Mouse (Mus musculus): Measurements from ENCODE around the gene Hoxb6. TPM values are rescaled to one million over a fixed set of nuclear protein-coding genes. Genes with fewer than 3 reads are reported as not detected.

Gene Hoxb6
- polyA plus RNA-seq, 1 experiment from 2014 or later, result 1.9 TPM

- peaks cover 100% of the 10 kb centered on the region for H3K27me3 ChIP-seq (replicated peaks; ENCODE audit: control insufficient read depth, insufficient read depth, low read length)
- 11% methylated on average over 1 of the region's 1 CpGs for WGBS
- ATAC-seq (replicated peaks; ENCODE audit: low FRiP score), result no peak
- no peaks in the 10 kb centered on the region for H3K36me3 ChIP-seq (ENCODE audit: control insufficient read depth, insufficient read depth, low read length)
- no peak overlapping the region for H3K9ac ChIP-seq (ENCODE audit: low read depth, low read length)
- no peak overlapping the region for H3K27ac ChIP-seq (ENCODE audit: low read depth, low read length)
- no peak for DNase-seq (ENCODE audit: low spot score)
- no peaks in the 10 kb centered on the region for H3K9me3 ChIP-seq (ENCODE audit: control insufficient read depth, low read length)
- H3K4me1 ChIP-seq (replicated peaks; ENCODE audit: control insufficient read depth, insufficient read depth, low read length), result no peaks in the 10 kb centered on the region
- no peak overlapping the region for H3K4me2 ChIP-seq
- no peak overlapping the region for H3K4me3 ChIP-seq (ENCODE audit: low read depth, low read length)
Observed at GRCm38 (mm10) chr11:96288455-96289221, 3.6 kb upstream of the Hoxb6 start.

DNA sequence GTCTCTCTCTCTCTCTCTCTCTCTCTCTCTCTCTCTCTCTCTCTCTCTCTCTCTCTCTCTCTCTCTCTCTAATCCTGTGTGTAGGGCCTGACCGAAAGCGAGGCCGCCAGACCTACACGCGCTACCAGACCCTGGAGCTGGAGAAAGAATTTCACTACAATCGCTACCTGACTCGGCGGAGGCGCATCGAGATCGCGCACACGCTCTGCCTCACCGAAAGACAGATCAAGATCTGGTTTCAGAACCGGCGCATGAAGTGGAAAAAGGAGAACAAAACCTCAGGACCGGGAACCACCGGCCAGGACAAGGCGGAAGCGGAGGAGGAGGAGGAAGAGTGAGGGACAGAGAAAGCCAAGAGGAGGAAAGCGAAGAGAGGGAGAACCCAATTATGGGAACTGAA lies 3.0 kb upstream of the Hoxb6 start:
- Histone ChIP-seq H3K4me1 (replicated peaks; ENCODE audit: control insufficient read depth, insufficient read depth, low read length) (no peaks in the 10 kb centered on the region), H3K4me3 (ENCODE audit: low read depth, low read length) (no peak overlapping the region), H3K27ac (ENCODE audit: low read depth, low read length) (no peak overlapping the region), H3K9me3 (ENCODE audit: control insufficient read depth, low read length) (no peaks in the 10 kb centered on the region), H3K4me2 (no peak overlapping the region), H3K27me3 (replicated peaks; ENCODE audit: control insufficient read depth, insufficient read depth, low read length) (peaks cover 100% of the 10 kb centered on the region), H3K36me3 (ENCODE audit: control insufficient read depth, insufficient read depth, low read length) (no peaks in the 10 kb centered on the region), H3K9ac (ENCODE audit: low read depth, low read length) (no peak overlapping the region)
- ATAC-seq (replicated peaks; ENCODE audit: low FRiP score), result no peak
- no peak for DNase-seq (ENCODE audit: low spot score)
- 11% methylated on average over 21 of the region's 21 CpGs for WGBS

DNA sequence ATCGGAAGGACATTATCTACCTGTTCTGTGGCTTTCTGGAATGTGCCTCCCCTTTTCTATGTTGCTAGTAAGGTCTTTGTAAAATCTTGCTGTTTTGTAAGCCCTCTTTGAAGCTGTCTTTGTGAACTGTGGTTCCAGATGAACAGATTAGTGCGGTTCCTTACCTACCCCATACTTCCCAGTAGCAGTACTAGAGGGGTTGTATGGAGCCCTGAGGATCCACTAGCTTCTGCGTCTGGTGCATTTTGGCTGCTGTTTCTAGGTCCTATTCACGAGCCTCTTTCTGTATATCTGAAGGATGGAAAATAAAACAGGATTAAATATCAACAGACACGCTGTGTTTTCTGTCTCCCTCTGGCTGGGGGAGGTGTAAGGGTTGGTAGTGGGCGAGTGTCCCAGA lies 2.4 kb upstream of the Hoxb6 start:
- Histone ChIP-seq H3K4me1 (replicated peaks; ENCODE audit: control insufficient read depth, insufficient read depth, low read length) (no peaks in the 10 kb centered on the region), H3K36me3 (ENCODE audit: control insufficient read depth, insufficient read depth, low read length) (no peaks in the 10 kb centered on the region), H3K27me3 (replicated peaks; ENCODE audit: control insufficient read depth, insufficient read depth, low read length) (peaks cover 100% of the 10 kb centered on the region), H3K4me2 (no peak overlapping the region), H3K9ac (ENCODE audit: low read depth, low read length) (no peak overlapping the region), H3K9me3 (ENCODE audit: control insufficient read depth, low read length) (no peaks in the 10 kb centered on the region), H3K27ac (ENCODE audit: low read depth, low read length) (no peak overlapping the region), H3K4me3 (ENCODE audit: low read depth, low read length) (no peak overlapping the region)
- ATAC-seq (replicated peaks; ENCODE audit: low FRiP score) (no peak), DNase-seq (ENCODE audit: low spot score) (no peak)
- 19% methylated on average over 6 of the region's 6 CpGs for WGBS

- no peaks in the 10 kb centered on the region for H3K36me3 ChIP-seq (ENCODE audit: control insufficient read depth, insufficient read depth, low read length)
- H3K9ac ChIP-seq (ENCODE audit: low read depth, low read length), result no peak overlapping the region
- H3K27ac ChIP-seq (ENCODE audit: low read depth, low read length), result no peak overlapping the region
- no peak overlapping the region for H3K4me2 ChIP-seq
- WGBS, result 16% methylated on average over 17 of the region's 17 CpGs
- H3K4me1 ChIP-seq (replicated peaks; ENCODE audit: control insufficient read depth, insufficient read depth, low read length), result 0 out of 2 replicates have a peak, but pooled peaks cover 3% of the 10 kb centered on the region
- H3K9me3 ChIP-seq (ENCODE audit: control insufficient read depth, low read length), result no peaks in the 10 kb centered on the region
- DNase-seq (ENCODE audit: low spot score) (no peak), ATAC-seq (replicated peaks; ENCODE audit: low FRiP score) (no peak)
- peaks cover 100% of the 10 kb centered on the region for H3K27me3 ChIP-seq (replicated peaks; ENCODE audit: control insufficient read depth, insufficient read depth, low read length)
- H3K4me3 ChIP-seq (ENCODE audit: low read depth, low read length), result no peak overlapping the region
Observed at GRCm38 (mm10) chr11:96290705-96291355, 1.4 kb upstream of the Hoxb6 start.

DNA sequence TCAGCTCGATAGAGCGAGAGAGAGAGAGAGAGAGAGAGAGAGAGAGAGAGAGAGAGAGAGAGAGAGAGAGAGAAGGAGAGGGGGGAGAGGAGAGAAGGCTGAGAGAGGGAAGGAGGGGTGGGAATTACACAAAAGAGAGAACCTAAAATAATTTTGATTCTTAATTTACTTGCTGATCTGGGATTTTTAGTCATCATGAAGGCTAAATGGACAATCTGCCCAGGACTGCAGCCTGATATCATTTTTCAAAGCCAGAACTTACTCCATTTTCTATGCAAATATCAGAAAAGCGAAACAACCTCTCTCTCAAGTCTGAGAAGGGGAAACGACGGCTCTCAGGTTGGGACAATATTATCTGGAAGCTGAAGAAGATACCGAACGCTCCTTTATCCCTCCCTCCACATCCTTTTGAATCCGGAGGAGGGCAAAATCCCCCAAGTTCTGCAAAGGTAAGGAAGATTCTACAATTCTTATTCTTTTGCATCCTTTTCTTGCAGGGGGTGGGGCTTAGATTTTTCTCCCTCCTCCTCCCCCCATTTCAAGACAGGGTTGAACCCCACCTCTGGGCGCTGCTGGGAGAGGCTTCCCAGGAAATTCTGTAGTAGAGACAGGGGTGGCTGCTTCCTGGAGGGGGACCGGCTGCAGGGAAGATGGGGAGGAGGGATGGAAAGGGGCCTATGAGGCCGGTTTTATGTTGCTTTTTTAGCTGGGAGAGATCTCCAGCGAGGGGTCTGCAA lies 457 bp downstream of the Hoxb6 start:
- DNase-seq (ENCODE audit: low spot score) (no peak), ATAC-seq (replicated peaks; ENCODE audit: low FRiP score) (no peak)
- no peaks in the 10 kb centered on the region for H3K9me3 ChIP-seq (ENCODE audit: control insufficient read depth, low read length)
- no peak overlapping the region for H3K4me3 ChIP-seq (ENCODE audit: low read depth, low read length)
- peaks cover 100% of the 10 kb centered on the region for H3K27me3 ChIP-seq (replicated peaks; ENCODE audit: control insufficient read depth, insufficient read depth, low read length)
- 0 out of 2 replicates have a peak, but pooled peaks cover 3% of the 10 kb centered on the region for H3K4me1 ChIP-seq (replicated peaks; ENCODE audit: control insufficient read depth, insufficient read depth, low read length)
- no peak overlapping the region for H3K9ac ChIP-seq (ENCODE audit: low read depth, low read length)
- H3K27ac ChIP-seq (ENCODE audit: low read depth, low read length), result no peak overlapping the region
- H3K36me3 ChIP-seq (ENCODE audit: control insufficient read depth, insufficient read depth, low read length), result no peaks in the 10 kb centered on the region
- 0 out of 2 replicates have a peak overlapping the region, but pooled peaks have one; percentile 7 for H3K4me2 ChIP-seq
- 1% methylated on average over 12 of the region's 12 CpGs for WGBS

DNA sequence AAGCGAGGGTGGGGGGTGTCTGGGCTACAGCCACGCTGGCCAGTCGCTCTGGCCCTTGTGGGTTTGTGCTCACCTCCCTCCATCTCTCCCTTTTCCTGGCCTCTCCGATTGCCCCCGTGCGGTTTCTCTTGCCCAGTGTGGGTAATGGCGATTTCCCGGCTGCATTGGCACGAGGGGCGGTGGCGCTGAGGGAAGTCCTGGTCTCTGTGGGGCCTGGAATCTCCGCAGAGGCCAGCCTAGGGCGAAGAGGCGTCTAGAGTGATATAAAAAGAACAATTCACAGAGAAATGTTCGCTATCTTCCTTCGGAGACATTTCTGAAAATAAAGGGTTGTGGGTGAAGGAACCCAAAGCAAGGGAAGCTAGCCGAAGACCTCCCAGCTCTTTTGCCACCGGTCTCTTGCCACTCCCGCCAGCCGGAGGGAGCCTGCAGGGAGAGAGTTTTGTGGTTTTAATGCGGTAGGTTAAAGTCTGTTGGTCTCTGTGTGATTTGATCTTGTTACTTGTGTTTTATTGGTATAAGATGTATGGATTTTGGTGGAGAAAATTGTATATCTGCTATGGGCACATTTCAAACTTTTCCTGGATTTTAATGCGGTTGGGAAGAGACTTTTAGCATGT lies 1.1 kb downstream of the Hoxb6 start:
- 0 out of 2 replicates have a peak overlapping the region, but pooled peaks have one; percentile 7 for H3K4me2 ChIP-seq
- peaks cover 100% of the 10 kb centered on the region for H3K27me3 ChIP-seq (replicated peaks; ENCODE audit: control insufficient read depth, insufficient read depth, low read length)

DNA sequence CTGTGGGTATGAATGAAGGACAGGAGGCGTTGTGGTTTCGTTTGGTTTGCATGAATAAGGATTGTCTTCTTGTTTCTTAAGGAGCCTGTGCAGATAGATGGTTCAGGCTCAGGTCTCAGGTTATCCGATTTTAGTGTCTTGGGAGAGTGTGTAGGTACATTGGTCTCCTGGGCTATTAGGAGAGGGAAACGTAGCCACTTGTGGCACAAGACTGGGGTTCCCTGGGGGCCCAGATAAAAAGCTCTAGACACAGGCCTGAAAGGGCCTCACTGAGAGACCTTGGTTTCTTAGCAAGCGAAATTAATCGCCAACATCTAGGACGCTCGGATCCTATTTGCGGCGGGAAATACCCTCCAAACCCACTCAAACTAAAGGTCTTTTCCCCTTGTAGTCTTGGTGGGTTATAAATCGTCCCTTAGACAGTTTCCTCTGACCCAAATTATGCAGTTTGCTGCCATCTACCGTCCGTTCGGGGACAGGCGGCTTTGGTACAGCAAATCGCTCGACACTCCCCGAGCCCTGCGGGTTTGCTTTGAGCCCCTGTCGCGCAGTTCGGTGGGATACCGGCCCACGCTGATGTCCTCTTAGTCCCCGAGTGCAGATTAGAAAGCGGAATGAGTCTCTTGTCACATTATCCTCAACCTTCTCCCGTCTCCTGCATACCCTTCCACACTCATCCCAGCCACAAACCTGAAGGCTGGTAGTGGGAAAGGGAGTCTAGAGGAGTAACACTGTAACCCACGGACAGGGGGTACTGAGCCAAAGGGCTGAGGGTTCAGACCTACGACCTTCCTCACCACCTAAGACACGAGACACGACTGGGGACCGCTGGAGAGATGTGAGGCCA lies 2.2 kb downstream of the Hoxb6 start:
- no peak for ATAC-seq (replicated peaks; ENCODE audit: low FRiP score)
- Histone ChIP-seq H3K27ac (ENCODE audit: low read depth, low read length) (no peak overlapping the region), H3K9me3 (ENCODE audit: control insufficient read depth, low read length) (no peaks in the 10 kb centered on the region), H3K4me1 (replicated peaks; ENCODE audit: control insufficient read depth, insufficient read depth, low read length) (0 out of 2 replicates have a peak, but pooled peaks cover 7% of the 10 kb centered on the region), H3K4me3 (ENCODE audit: low read depth, low read length) (peak overlapping the region; percentile 23; the same call in 1 of the 2 replicates), H3K9ac (ENCODE audit: low read depth, low read length) (no peak overlapping the region), H3K27me3 (replicated peaks; ENCODE audit: control insufficient read depth, insufficient read depth, low read length) (peaks cover 100% of the 10 kb centered on the region), H3K4me2 (peak overlapping the region; percentile 39), H3K36me3 (ENCODE audit: control insufficient read depth, insufficient read depth, low read length) (no peaks in the 10 kb centered on the region)
- WGBS, result under 1% methylated on average over 32 of the region's 32 CpGs
- DNase-seq (ENCODE audit: low spot score), result no peak

More for the DNA sequence above, 1.1 kb downstream of the Hoxb6 start:
- Histone ChIP-seq H3K27ac (ENCODE audit: low read depth, low read length) (no peak overlapping the region), H3K36me3 (ENCODE audit: control insufficient read depth, insufficient read depth, low read length) (no peaks in the 10 kb centered on the region), H3K4me3 (ENCODE audit: low read depth, low read length) (no peak overlapping the region; the same call in 1 of the 2 replicates), H3K9me3 (ENCODE audit: control insufficient read depth, low read length) (no peaks in the 10 kb centered on the region), H3K4me1 (replicated peaks; ENCODE audit: control insufficient read depth, insufficient read depth, low read length) (0 out of 2 replicates have a peak, but pooled peaks cover 3% of the 10 kb centered on the region), H3K9ac (ENCODE audit: low read depth, low read length) (no peak overlapping the region)
- no peak for ATAC-seq (replicated peaks; ENCODE audit: low FRiP score)
- DNase-seq (ENCODE audit: low spot score), result no peak
- WGBS, result 1% methylated on average over 21 of the region's 22 CpGs

Data from liver, embryonic 11.5 days (tissue).